Mouse (Mus musculus): Measurements from ENCODE around the gene Spata31d1a.

DNA sequence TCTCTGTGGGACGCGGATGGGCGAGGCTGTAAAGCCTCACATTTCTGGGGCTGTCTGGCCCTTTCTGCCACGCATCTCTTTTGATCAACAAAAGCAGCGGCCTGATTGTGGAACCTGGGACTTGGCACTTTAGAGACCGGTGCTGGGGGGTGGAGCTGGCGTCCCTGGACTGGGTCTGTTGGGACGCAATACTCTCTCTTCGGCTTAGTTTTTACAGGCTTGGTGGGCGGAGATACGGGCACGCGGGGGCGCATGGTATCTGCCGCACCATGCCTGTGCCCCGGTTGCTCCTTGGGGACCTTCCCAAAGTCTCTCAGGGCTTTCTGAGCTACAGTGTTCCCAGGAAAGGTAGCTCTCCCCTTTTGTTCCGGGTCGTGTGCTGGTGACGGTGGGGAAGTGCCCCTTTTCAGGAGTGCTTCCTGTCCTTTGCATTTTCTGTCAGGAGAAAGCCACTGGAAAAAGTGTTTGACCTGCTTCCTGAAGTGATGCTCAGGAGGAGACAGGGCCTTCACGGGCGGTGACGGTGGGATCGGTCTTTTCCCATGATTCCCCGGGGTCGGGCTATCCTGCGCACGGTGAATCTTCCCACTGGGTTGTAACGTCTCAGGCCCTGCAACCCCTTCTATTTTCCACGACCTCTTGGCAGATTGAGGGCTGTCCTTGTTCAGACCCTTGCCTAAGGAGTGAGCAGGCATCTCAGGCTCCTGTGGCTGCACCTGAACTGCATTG, 16.2 kb upstream of the Spata31d1a start:
- TF ChIP-seq CTCF (IDR thresholded peaks at IDR 0.05): no peak
- no peak for TF ChIP-seq EP300 (IDR thresholded peaks at IDR 0.05)
